Mouse (Mus musculus): ENCODE data around the gene Hist1h1d. TPM values are rescaled to one million over a fixed set of nuclear protein-coding genes. Genes with fewer than 3 reads are reported as not detected.
A peak's percentile ranks its signal among the peaks of the same experiment; 100 is the strongest.

Gene Hist1h1d
- total and polyA plus RNA-seq, 3 experiments: 0.24 to 115 TPM; not detected in 1

DNA sequence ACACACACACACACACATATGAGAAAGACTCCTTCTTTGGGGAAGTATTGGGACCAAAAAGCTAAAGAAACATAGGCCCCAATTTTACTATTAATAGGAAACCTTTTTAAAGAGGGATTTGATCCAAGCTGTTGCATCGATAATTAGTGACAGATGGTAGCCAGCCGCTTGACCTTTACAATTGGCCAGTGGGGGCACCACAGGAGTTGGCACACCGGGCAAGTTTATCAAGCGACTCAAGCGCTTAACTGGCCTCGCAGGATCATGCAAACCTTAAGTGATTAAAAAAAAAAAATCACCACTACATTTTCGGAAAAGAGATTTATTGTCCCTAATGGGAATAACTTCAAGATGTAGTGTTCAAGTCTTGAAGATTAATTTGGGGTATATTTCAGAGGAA is 39.6 kb downstream of the Hist1h1d start:
- H3K27me3 ChIP-seq (ENCODE audit: control insufficient read depth in 1 of 2, insufficient read depth in 2 of 2, low read length in 2 of 2): no peaks in the 10 kb centered on the region
- no peaks in the 10 kb centered on the region for H3K79me2 ChIP-seq (ENCODE audit: control insufficient read depth, insufficient read depth, low read length, poor library complexity)
- peak overlapping the region; percentile 64; the same call in 1 of the 2 replicates for H3K27ac ChIP-seq (ENCODE audit: control insufficient read depth, low read depth, low read length)
- H3K9ac ChIP-seq (ENCODE audit: control insufficient read depth, low read depth, low read length, poor library complexity, severe bottlenecking): no peak overlapping the region; the same call in 1 of the 2 replicates
- no peaks in the 10 kb centered on the region for H3K9me3 ChIP-seq (replicated peaks; ENCODE audit: insufficient read depth, low read length)
- DNase-seq (ENCODE audit: low read depth, low spot score): no peak
- TF ChIP-seq TBP (IDR thresholded peaks at IDR 0.05; ENCODE audit: low read depth, low read length): no peak
- no peak for TF ChIP-seq MAX (IDR thresholded peaks at IDR 0.05; ENCODE audit: low read length)
- no peak for TF ChIP-seq ZKSCAN1 (IDR thresholded peaks at IDR 0.05; ENCODE audit: low read depth, low read length)
- TF ChIP-seq RAD21 (IDR thresholded peaks at IDR 0.05; ENCODE audit: low read depth, low read length): no peak
- TF ChIP-seq MAZ (IDR thresholded peaks at IDR 0.05; ENCODE audit: low read depth, low read length): no peak
- no peak for TF ChIP-seq KAT2A (conservative IDR thresholded peaks at IDR 0.05; ENCODE audit: low read depth, low read length)
- no peak for TF ChIP-seq NRF1 (IDR thresholded peaks at IDR 0.05; ENCODE audit: insufficient read depth, low read depth, low read length, poor library complexity, severe bottlenecking)
- no peak for TF ChIP-seq MYB (IDR thresholded peaks at IDR 0.05; ENCODE audit: low read depth, low read length)
- TF ChIP-seq MYC (IDR thresholded peaks at IDR 0.05; ENCODE audit: low read depth, low read length): no peak
- no peak for TF ChIP-seq ZNF384 (IDR thresholded peaks at IDR 0.05; ENCODE audit: low read depth, low read length)
- TF ChIP-seq ELF1 (IDR thresholded peaks at IDR 0.05; ENCODE audit: low read depth, low read length): no peak
- H3K36me3 ChIP-seq (ENCODE audit: control insufficient read depth in 1 of 2, insufficient read depth in 2 of 2, low read length in 2 of 2): peaks cover 0 to 31% of the 10 kb centered on the region in 2 experiments; a peak in 2 of 4 replicates
- H3K4me1 ChIP-seq (ENCODE audit: control insufficient read depth in 1 of 2, insufficient read depth in 2 of 2, low read length in 2 of 2): peaks cover 15 to 32% of the 10 kb centered on the region in 2 experiments
- no peak overlapping the region for H3K4me3 ChIP-seq (ENCODE audit: control insufficient read depth in 1 of 2, insufficient read depth in 1 of 2, low read depth in 2 of 2, low read length in 2 of 2)

DNA sequence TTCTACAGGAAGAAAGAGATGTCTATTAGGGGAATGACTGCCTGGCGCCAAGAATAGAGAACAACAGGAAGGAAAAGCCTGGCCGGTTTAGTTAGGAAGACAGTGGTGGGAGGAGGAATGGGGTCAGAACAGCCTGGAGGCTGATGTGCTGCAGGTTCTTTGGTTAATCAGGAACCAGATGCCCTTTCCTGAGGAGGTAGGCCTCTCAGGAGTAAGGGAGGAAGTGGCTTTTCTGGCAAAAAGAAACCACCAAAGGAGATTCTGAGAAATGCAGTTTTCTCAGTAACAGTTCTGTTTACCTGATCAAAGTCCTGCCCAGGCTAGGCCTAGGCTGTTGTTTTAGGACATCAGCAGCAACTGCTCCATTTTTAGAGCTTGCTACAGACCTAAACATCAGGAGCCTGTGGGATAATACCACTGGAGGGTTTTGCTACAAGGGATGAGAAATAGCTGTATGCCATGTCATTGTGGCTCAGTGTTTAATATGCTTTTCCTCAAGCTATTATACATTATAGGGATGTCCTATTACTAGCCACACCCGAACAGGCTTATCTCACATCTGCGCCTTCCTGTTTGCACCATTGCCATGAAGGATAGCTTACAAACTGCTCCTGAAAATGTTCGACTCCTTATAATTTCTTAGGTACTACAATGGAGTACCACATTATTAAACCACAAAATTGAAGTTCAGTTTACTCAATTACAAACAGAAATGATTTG is 40.1 kb downstream of the Hist1h1d start:
- H3K9me3 ChIP-seq (replicated peaks; ENCODE audit: insufficient read depth, low read length): no peaks in the 10 kb centered on the region
- H3K9ac ChIP-seq (ENCODE audit: control insufficient read depth, low read depth, low read length, poor library complexity, severe bottlenecking): peak overlapping the region; percentile 15
- H3K27me3 ChIP-seq (ENCODE audit: control insufficient read depth in 1 of 2, insufficient read depth in 2 of 2, low read length in 2 of 2): no peaks in the 10 kb centered on the region
- H3K4me1 ChIP-seq (ENCODE audit: control insufficient read depth in 1 of 2, insufficient read depth in 2 of 2, low read length in 2 of 2): peaks cover 15 to 32% of the 10 kb centered on the region in 2 experiments
- no peak overlapping the region for H3K4me3 ChIP-seq (ENCODE audit: control insufficient read depth in 1 of 2, insufficient read depth in 1 of 2, low read depth in 2 of 2, low read length in 2 of 2)
- peak overlapping the region; percentile 64 for H3K27ac ChIP-seq (ENCODE audit: control insufficient read depth, low read depth, low read length)
- no peaks in the 10 kb centered on the region for H3K79me2 ChIP-seq (ENCODE audit: control insufficient read depth, insufficient read depth, low read length, poor library complexity)
- peaks cover 0 to 34% of the 10 kb centered on the region in 2 experiments; a peak in 2 of 4 replicates for H3K36me3 ChIP-seq (ENCODE audit: control insufficient read depth in 1 of 2, insufficient read depth in 2 of 2, low read length in 2 of 2)
- peak; percentile 61 for DNase-seq (ENCODE audit: low read depth, low spot score)
- TF ChIP-seq EP300 (IDR thresholded peaks at IDR 0.05; ENCODE audit: low read depth in 1 of 2, low read length in 2 of 2) (peak; percentile 34 to 44; a peak in 2 of 4 replicates), TBP (IDR thresholded peaks at IDR 0.05; ENCODE audit: low read depth, low read length) (0 out of 2 replicates have a peak, but pooled peaks have one; percentile 13), CHD1 (IDR thresholded peaks at IDR 0.05; ENCODE audit: low read depth, low read length) (no peak), ZC3H11A (IDR thresholded peaks at IDR 0.05; ENCODE audit: low read depth, low read length) (no peak), UBTF (IDR thresholded peaks at IDR 0.05; ENCODE audit: borderline replicate concordance, insufficient read depth, low read depth, low read length) (no peak), TAL1 (IDR thresholded peaks at IDR 0.05; ENCODE audit: low read length) (peak; percentile 42), RCOR1 (IDR thresholded peaks at IDR 0.05; ENCODE audit: low read depth, low read length) (0 out of 2 replicates have a peak, but pooled peaks have one; percentile 9), USF2 (IDR thresholded peaks at IDR 0.05; ENCODE audit: borderline replicate concordance in 1 of 2, insufficient read depth in 1 of 2, low read depth in 1 of 2, low read length in 2 of 2) (no peak), ETS1 (IDR thresholded peaks at IDR 0.05; ENCODE audit: low read depth, low read length) (no peak), GATA1 (IDR thresholded peaks at IDR 0.05; ENCODE audit: low read depth, low read length) (peak; percentile 66; the same call in 1 of the 2 replicates), MAX (IDR thresholded peaks at IDR 0.05; ENCODE audit: low read length) (no peak)
